Mouse (Mus musculus) cerebral cortex, adult 2 months (tissue): Measurements from ENCODE around the gene Ift46.

Source experiments
- WGBS: fragments of 180-500 bp; shearing (Covaris S2); methylation state at CpG from one replicate; pipeline ENCODE4 v1.1.7; 2018; 5-methylcytosine and 5-hydroxymethylcytosine counted together

The Ift46 gene

DNA sequence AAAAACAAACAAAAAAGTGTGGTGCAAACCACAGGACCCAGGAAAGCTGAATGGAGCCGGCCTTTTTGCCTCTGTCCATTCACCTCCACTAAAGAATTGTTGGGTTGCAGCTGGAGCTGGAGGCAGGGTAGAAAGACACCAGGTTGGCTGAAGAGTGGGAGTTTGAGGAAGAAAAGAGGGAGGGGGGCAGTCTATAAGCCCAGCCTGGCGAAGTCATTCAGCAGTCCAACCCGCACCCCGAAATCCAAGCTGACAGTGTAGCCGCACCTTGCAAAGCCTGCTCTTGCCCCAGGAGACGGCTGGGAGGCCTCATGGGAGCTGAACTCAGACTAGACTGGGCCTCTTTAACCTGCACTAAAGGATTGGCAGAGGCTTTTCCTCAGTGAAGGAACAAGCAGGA lies 31.8 kb upstream of the Ift46 start:
- 80% methylated on average over 6 of the region's 6 CpGs for WGBS

DNA sequence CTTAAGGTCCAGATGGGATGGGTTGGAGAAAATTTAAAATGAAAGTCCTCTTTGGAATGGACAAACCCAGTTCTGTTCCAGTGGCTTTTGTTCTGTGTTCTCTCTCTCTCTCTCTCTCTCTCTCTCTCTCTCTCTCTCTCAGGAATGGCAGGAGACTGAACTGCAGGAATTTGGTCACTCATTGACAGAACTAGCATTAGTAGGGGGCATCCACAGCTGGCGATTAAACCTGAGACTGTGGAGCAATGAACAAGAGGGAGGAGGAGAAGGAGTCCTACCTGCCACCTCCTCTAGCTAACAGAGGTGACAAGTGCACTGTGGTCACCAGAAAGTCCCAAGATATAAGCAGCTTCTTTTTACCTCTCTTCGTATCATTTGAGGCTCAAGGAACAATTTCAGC lies 31.4 kb upstream of the Ift46 start:
- 79% methylated on average over 2 of the region's 2 CpGs for WGBS

DNA sequence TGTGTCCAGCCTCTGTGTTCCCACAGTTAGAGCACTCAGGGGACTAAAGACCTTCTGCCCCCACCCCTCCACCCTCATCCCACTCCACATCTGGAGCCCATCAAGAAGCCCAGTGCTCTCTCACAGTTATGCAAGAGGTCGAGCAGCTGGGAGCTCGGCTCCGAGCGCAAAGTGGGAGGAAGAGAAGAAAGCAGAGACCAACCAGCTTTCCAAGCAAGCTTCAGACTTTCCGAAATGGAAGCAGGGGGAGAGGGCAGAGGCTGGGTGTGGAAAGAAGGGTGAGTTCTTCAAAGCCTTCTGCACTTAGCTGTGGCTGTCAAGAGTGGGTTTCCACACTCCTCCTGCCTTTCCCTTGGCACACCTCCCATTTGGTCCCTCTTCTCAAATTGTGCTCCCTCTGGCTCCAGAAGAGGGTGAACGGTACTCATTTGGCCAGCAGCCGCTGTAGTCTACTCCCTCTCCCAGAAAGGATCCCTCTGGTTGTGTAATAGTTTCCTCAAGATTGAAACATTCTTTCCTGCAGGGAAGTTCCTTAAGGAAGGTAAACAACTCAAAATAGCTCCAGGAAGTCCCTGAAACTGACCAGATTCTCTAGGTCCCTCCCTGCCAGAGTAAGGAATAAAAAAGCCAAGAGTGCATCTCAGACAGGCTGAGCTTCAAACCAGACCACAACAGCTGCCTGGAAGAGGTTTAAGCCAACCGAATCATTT lies 30.3 kb upstream of the Ift46 start:
- 17% methylated on average over 8 of the region's 8 CpGs for WGBS

DNA sequence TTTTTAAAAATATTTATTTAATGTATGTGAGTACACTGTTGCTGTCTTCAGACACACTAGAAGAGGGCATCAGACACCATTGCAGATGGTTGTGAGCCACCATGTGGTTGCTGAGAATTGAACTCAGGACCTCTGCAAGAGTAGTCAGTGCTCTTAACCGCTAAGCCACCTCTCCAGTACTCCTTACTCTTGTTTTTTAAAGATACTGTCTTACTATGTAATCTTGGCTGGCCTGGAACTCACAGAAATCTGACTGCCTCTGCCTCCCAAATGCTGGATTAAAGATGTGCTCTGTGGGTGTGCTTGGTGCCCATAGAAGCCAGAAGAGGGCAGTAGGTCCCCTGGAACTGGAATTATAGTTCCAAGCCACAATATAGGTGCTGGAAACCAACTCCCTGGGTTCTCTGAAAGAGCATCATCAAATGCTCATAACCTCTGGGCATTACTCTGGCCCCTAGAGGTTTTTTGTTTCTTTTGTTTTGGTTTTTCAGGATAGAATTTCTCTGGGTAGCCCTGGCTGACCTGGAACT lies 27.0 kb upstream of the Ift46 start:
- 94% methylated on average over 1 of the region's 1 CpGs for WGBS

DNA sequence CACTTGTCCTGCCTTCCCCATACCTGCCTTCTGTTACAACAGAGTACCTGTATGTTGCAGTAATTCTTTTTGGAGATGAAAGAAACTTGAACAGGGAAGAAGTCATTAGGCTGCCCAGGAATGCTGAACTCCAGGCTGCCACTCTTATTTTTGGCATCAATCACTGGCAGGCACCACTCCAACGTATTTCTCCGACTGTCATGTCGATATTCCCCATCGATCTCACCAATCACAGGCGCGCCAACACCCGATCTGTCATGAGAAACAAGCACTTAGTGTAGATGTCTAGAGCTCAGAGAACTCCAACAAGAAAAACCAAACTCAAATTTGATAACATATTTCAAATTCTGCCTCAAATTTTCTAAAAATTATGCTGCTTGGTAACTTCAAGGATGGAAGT lies 22.3 kb upstream of the Ift46 start:
- WGBS, result 83% methylated on average over 7 of the region's 7 CpGs

- 64% methylated on average over 3 of the region's 3 CpGs for WGBS
These were observed 21.0 kb upstream of the Ift46 start for GRCm38 (mm10) chr9:44746666-44747065.

GRCm38 (mm10) chr9:44747341-44747740 lies 20.4 kb upstream of the Ift46 start:
- 93% methylated on average over 3 of the region's 3 CpGs for WGBS

DNA sequence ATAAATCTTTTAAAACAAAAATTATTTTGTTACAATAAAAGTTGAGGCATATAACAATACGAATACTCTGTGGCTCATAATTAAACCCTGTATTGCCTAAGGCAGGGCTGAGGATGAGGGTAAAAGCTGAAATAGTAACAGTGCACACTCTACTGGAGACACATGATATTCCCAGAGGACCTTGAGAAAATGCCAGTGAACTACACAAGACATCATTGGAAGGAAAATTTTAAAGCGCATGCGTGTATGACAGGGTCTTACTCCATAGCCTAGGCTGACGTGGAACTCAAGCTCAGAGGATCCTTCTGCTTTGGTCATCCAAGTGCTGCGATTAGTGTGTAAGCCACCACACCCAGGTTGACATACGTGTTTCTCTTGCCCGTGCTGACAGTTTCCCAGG lies 19.2 kb upstream of the Ift46 start:
- 87% methylated on average over 7 of the region's 7 CpGs for WGBS

GRCm38 (mm10) chr9:44760873-44761272 lies 6.8 kb upstream of the Ift46 start:
- 65% methylated on average over 2 of the region's 2 CpGs for WGBS

DNA sequence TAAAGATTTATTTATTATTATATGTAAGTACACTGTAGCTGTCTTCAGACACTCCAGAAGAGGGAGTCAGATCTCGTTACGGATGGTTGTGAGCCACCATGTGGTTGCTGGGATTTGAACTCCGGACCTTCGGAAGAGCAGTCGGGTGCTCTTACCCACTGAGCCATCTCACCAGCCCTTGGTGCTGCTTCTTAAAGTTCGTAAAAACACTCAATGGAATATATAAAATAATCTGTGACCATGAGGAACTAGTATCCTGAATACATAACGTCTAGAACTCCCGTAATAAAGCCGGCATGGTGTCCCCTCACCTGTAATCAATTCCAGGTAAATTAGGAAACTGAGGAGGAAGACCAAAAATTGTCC lies 304 bp downstream of the Ift46 start:
- 36% methylated on average over 8 of the region's 9 CpGs for WGBS

DNA sequence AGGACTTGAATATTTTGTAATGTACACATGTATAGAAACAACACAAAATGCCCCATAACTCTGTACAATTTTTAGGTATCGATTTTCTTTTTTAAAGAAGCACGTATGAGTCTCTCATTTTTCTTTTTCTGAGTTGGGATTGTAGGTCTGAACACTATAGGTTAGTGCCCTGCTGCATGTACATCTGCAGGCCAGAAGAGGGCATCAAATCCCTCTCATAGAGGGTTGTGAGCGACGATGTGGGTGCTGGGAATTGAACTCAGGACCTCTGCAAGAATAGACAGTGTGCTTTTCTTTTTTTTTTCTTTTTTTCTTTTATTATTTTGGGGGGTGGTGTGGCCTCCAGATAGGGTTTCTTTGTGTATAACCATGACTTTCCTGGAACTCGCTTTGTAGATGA lies 3.7 kb downstream of the Ift46 start:
- 94% methylated on average over 5 of the region's 5 CpGs for WGBS

- 24% methylated on average over 5 of the region's 5 CpGs for WGBS
These were observed 4.7 kb downstream of the Ift46 start for GRCm38 (mm10) chr9:44772392-44772749.

DNA sequence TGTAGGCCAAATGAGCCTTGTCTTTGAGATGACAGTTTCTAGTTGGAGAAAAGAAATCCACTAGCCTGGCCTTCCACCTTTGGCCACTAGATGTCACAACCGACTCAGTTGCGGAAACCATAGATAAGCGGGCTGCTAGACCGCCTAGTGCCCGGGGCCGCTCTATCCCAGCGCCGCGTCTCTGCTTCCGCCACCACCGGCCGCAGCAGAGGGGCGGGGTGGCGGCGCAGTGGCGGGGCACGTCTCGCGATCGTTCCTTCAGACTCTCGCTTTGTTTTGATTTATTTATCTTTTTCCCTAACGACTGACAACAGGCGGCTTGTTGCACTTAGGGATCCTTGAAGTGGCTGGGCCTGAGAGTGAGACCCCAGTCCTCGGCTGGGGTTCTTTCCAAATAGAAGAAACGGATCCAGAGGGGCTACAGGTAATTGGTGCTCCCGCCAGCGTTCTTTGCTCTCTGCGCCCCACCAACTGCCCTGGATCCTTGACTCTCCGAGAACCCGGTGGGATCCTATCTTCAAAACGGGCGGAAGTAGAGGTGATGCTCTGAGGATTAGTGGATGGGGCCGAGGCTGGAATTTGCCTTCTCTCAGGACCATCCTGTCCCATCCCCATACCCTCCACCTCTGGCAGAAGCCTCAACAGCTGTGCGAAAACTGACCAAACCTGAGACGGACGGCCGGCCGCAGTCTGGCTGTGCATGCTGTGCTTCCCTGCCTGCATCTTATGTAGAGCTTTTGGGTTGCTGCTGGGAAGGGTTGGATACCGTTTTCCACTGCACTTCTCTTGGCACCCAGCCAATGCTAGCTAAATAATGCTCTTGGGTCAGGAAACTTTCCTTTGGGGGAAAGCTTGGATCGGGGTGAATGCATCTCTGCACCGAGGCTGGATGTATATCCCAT lies 5.3 kb downstream of the Ift46 start:
- WGBS, result under 1% methylated on average over 41 of the region's 41 CpGs

GRCm38 (mm10) chr9:44792842-44793241 lies 25.1 kb downstream of the Ift46 start:
- WGBS, result 63% methylated on average over 9 of the region's 9 CpGs

- WGBS, result 53% methylated on average over 7 of the region's 7 CpGs
These were observed 30.6 kb downstream of the Ift46 start for GRCm38 (mm10) chr9:44798298-44798697.

DNA sequence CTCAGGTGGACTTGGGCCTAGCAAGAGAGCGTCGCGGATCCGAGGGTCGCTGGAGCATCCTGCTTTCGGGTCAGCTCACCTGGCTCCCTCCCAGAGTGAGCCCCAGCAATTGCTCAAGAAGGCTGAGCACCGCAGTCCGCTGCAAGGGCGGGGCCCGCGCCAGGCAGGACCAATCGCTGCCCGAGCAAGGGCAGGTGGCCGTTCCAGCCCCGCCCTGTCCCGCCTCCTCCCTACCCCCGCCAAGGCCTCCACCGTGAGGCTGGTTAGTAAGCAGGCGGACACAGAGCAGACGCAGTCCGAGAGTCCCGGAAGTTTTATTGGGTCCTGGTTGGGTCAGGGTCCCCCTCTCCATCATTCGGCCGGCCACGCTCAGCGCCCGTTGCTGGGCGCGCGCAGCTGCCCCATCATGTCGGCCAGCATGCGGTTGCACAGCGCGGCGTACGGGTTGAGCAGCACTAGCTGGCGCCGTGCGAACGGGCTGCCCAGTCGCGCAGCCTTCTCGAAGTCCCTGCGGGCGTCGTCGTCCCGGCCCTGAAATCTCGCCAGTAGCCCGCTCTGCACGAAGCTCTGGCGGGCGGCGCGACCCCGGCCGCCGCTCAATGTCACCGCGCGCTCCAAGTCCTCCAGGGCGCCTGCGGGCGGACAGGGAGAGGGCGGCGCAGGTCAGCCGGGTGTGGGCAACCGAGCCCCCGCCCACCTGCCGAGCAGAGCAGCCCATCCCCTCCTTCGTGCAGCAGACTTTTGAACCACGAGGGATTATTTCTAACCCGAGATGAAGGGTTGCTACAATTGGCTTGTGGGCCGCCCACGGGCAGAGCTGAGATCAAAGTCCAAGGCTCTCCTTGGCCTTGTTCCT lies 31.6 kb downstream of the Ift46 start, which contains the start of gene Tmem25:
Gene Tmem25, minus strand, starts transcription at position 206 of the 856 bp plus-strand sequence.
- WGBS, result under 1% methylated on average over 75 of the region's 75 CpGs

DNA sequence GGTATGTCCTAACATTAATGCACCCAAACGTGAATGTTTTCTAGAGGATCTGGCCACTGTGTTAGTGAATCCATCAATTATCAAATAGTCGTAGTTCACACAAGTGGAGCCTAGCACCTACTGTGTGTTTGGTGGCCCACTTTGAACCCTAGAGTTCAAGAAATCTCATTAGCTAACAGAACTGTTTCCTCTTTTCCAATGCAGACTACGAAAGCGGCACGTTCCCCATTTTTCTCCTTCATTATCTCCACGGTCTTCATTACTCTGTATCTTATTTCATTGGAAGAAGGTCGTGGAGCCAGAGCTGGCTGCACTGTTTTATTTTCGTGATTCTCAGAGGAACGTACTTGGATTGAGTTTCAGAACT lies 32.2 kb downstream of the Ift46 start:
- WGBS, result 30% methylated on average over 9 of the region's 9 CpGs

- 81% methylated on average over 6 of the region's 6 CpGs for WGBS
These were observed 34.0 kb downstream of the Ift46 start for GRCm38 (mm10) chr9:44801669-44802068.

DNA sequence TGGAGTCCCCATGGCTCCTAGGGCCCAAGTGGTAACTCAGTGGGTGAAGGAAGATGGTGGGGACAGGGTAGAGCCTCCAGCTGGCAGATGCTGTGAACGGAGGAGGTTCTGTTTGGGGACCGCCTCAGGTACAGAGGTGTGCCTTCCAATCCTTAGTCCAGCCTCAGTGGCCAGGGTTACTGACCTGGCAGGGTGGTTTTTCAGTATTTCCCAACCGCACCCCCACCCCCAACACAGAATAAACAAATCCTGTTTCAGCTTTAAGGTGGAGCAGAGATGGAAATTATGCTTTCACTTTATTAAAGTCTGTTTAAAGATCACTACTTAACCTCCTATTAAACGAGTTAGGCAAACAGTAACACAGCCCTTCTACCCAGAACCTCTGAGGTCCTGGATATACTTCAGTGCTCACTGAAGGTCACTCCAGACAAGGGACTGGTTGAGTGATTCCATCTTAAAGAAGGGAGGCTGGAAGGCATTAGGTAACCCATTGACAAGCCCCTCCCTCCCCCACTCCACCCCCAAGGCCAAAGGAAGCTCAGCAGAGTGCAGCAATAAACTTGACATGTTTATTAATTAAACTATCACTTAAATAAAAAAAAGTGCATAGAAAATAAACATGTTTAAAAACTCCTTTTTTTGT lies 35.2 kb downstream of the Ift46 start, which contains the start of gene Ttc36:
Gene Ttc36, minus strand, starts transcription at position 265 of the 643 bp plus-strand sequence.
- 68% methylated on average over 4 of the region's 4 CpGs for WGBS

- 90% methylated on average over 10 of the region's 10 CpGs for WGBS
These were observed 37.0 kb downstream of the Ift46 start for GRCm38 (mm10) chr9:44804678-44805077.

GRCm38 (mm10) chr9:44805536-44805935 lies 37.8 kb downstream of the Ift46 start:
- WGBS, result 93% methylated on average over 5 of the region's 5 CpGs
